Mouse (Mus musculus) fibroblast of lung, adult 2 months (primary cell): Measurements from ENCODE around the gene Zfp143.
"Not testable (repeated sequence)": the region's sequence is repeated elsewhere in the genome, so short reads cannot be mapped to it uniquely, and the experiment has no call there.

ENCODE experiments used
- DNase-seq: peaks from one replicate; pipeline ENCODE4 v3.0.0-alpha.2; 2011; ENCODE audit warnings: low read depth

Gene Zfp143

GRCm38 (mm10) chr7:110061199-110061751 is at the start of gene Zfp143:
Zfp143 (plus strand) TSS chr7:110061217.
- peak; percentile 100 for DNase-seq

- no peak for DNase-seq
Observed at GRCm38 (mm10) chr7:110011417-110011816, 49.6 kb upstream of the Zfp143 start.

- no peak for DNase-seq
Observed at GRCm38 (mm10) chr7:110014272-110014671, 46.7 kb upstream of the Zfp143 start.

DNA sequence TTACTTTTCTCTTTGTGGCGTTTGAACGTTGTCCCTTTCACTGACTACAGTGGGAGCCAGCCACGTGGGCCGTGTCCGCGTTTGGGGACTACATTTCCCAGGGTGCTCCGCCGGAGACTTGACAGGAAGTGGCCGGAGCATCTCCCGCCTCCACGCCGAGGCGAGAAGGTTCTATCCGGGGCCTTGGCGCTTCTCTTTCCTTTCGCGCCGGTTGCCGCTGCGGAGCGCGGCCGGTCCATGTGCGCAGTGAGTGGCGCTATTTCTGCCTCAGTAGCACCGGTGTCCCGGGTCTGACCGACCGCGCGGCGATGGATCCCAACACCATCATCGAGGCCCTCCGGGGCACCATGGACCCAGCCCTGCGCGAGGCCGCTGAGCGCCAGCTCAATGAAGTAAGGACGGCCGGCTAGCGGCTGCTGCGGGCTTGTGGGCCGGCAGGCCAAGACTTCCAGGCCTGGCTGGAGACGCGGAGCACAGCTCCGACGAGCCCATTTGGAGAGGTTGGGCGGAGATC is 42.8 kb upstream of the Zfp143 start, which contains the start of gene Ipo7:
Gene Ipo7 (plus strand): TSS at position 158 of the 514 bp plus-strand sequence.
- peak; percentile 73 for DNase-seq

GRCm38 (mm10) chr7:110018631-110019482 is 42.2 kb upstream of the Zfp143 start:
- no peak for DNase-seq

GRCm38 (mm10) chr7:110023553-110023952 is 37.5 kb upstream of the Zfp143 start:
- DNase-seq: no peak

- DNase-seq: no peak
Observed at GRCm38 (mm10) chr7:110026594-110026993, 34.4 kb upstream of the Zfp143 start.

DNA sequence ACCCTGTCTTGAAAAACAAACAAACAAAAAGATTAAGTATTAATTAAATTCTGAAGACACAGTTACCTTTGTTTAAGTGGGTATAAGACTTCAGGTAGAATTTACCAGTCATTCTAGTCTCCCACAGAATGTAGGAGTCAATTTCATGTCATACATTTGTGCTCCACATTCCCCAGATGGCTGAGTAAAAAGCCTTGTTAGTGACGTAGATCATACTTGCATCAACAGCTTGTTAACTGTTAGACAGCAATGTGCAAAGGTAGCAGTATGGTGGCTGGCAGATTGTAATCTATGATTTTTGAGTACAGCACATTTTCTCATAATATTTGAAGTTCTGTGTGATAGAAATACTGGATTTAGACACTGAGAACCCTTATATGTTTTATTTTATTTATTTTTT is 32.2 kb upstream of the Zfp143 start:
- no peak for DNase-seq

DNA sequence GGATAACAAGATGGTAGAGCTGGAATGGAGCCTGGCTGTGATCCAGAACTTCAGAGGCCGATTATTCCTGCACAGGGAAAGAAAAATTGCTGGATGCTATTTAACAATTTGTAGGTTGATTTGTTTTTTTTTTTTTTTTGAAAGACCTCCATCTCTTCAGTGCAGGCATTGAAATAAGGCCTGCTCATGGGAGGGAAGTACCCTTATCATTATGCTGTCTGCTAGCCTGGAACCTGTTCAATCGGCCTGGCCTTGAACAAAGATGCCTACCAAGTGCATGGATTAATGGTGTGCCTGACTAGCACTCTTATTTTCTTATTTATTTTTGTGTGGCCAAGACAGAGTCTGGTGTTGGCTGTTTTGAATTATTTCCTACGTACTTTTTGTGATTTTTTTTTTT is 30.7 kb upstream of the Zfp143 start:
- no peak for DNase-seq

GRCm38 (mm10) chr7:110057723-110058122 is 3.3 kb upstream of the Zfp143 start:
- DNase-seq: not testable (repeated sequence)

- DNase-seq: peak; percentile 3
Observed at GRCm38 (mm10) chr7:110059092-110059785, 1.8 kb upstream of the Zfp143 start.

GRCm38 (mm10) chr7:110060106-110060668 is 830 bp upstream of the Zfp143 start:
- DNase-seq: peak; percentile 7

GRCm38 (mm10) chr7:110060669-110061198 is 283 bp upstream of the Zfp143 start:
- DNase-seq: no peak

DNA sequence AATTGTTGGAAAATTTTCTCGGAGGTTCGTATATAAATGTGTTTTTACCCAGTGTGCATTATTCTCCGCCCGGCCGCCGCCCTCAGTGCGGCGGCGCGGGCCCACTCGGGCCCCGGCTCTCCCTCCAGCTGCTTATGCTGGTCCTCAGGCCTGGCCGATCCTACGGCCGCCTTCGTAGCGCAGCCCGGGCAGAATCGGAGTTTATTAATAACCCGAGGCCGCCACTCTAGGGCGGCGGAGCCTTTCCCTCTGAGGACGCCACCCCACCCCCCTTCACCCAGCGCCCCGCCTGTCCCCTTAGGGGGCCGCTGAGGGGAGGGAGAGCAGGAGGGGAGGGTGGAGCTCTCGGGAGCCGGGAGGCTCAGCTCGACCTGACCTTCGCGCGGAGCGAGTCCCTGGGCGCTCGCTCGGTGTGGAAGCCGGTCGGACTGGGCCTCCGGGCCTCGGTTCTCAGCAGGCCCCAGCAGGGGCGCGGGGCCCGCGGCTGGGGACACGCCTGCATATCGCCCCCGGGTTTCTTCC is 796 bp downstream of the Zfp143 start:
- DNase-seq: peak; percentile 59

DNA sequence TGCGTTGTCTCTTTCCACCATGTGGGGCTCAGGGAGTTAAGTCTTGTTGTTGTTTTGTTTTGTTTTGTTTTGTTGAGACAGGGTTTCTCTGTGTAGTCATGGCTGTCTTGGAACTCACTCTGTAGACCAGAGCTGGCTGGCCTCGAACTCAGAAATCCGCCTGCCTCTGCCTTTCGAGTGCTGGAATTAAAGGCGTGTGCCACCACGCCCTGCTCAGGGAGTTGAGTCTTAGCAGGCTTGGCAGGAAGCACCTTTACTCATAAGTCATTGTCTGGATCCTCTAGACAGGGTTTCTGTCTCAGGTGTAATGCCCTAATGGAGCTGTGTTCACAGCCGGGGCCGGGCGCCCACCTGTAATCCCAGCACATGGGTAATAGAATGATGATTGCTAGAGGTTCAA is 2.7 kb downstream of the Zfp143 start:
- DNase-seq: no peak

GRCm38 (mm10) chr7:110069070-110069469 is 8.1 kb downstream of the Zfp143 start:
- DNase-seq: no peak

- DNase-seq: no peak
Observed at GRCm38 (mm10) chr7:110078168-110078567, 17.2 kb downstream of the Zfp143 start.

DNA sequence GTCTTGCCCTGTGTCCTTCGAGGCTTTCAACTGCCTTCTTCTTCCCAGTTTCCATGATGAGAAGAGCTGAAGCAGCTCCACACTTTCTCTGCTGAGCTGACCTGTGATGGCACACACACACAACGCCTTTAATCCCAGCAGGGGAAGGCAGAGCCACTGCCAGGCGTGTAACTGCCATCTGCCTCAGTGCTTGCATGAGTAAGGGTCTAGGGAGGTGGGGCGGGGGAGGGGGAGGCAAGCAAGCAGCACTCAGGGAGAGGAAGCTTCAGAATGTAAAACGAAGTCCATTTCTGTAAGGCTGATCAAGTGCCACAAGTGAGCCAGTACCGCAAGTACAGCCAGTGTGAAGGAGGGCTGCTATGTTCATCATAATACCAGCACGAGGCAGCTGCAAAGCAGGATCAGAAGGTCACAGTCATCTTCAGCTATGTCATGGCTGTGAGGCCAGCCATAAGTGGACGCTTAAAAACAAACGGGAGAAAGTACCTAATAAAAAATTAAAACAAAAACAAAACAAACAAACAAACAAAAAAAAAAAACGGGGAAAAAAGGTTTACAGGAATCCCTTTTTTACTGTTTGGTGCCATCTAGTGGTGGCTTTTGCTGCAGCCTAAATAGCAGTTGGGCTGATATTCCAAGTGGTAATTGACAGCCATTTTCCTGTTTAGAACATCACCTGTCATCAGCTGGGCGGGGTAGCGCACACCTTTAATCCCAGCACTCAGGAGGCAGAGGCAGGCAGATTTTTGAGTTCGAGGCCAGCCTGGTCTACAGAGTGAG is 22.6 kb downstream of the Zfp143 start:
- DNase-seq: peak; percentile 22

- DNase-seq: no peak
Observed at GRCm38 (mm10) chr7:110085217-110085616, 24.2 kb downstream of the Zfp143 start.

GRCm38 (mm10) chr7:110087914-110088313 is 26.9 kb downstream of the Zfp143 start:
- DNase-seq: no peak

GRCm38 (mm10) chr7:110091670-110092069 is 30.7 kb downstream of the Zfp143 start:
- DNase-seq: no peak
